Mouse (Mus musculus) heart, adult 2 months (tissue): Measurements from ENCODE around the gene Cadm2. TPM values are rescaled to one million over a fixed set of nuclear protein-coding genes. Genes with fewer than 3 reads are reported as not detected.

Experiments
- DNase-seq, 2 experiments: peaks; one replicate each; pipeline ENCODE4 v3.0.0; 2021
- H3K27ac ChIP-seq: fragments of 200-600 bp; 2 replicates; pipeline ENCODE4 v1.8.1; 2022
- H3K27me3 ChIP-seq: fragments of 200-500 bp; 2 replicates; pipeline ENCODE4 v1.6.1; 2012; ENCODE audit warnings: mild to moderate bottlenecking, low read length, inconsistent platforms, mixed read lengths; ENCODE audit not compliant: control insufficient read depth, insufficient read depth
- H3K36me3 ChIP-seq: fragments of 200-500 bp; 2 replicates; pipeline ENCODE4 v1.6.1; 2012; ENCODE audit warnings: low read length, inconsistent platforms; ENCODE audit not compliant: control insufficient read depth, insufficient read depth
- H3K4me1 ChIP-seq: fragments of 200-500 bp; 2 replicates; pipeline ENCODE4 v1.6.1; 2011; ENCODE audit warnings: low read length; ENCODE audit not compliant: control insufficient read depth, insufficient read depth
- H3K4me3 ChIP-seq: fragments of 200-600 bp; 2 replicates; pipeline ENCODE4 v1.8.1; 2022
- H3K79me2 ChIP-seq: fragments of 200-500 bp; replicated peaks from 2 replicates; pipeline ENCODE4 v1.6.1; 2012; ENCODE audit warnings: mild to moderate bottlenecking, inconsistent platforms, low read length, moderate library complexity, mixed read lengths; ENCODE audit not compliant: control insufficient read depth, insufficient read depth
- H3K9ac ChIP-seq: fragments of 200-500 bp; 2 replicates; pipeline ENCODE4 v1.6.1; 2012; ENCODE audit warnings: low read depth, mild to moderate bottlenecking, control low read depth, inconsistent platforms, low read length, mixed read lengths
- CTCF ChIP-seq: fragments of 200-600 bp; IDR thresholded peaks from 2 replicates; pipeline ENCODE4 v1.8.1; 2022; ENCODE audit warnings: antibody characterized with exemption, mild to moderate bottlenecking, moderate library complexity
- EP300 ChIP-seq: fragments of 200-500 bp; IDR thresholded peaks from 2 replicates; pipeline ENCODE4 v1.6.1; 2011; ENCODE audit warnings: low read depth, low read length, control low read depth; ENCODE audit not compliant: insufficient read depth
- POLR2A ChIP-seq: fragments of 200-500 bp; IDR thresholded peaks from 2 replicates; pipeline ENCODE4 v1.6.1; 2011; ENCODE audit warnings: mild to moderate bottlenecking, low read depth, low read length, control low read depth; ENCODE audit not compliant: insufficient read depth
- WGBS: fragments of 180-500 bp; shearing (Covaris S2); methylation state at CpG from one replicate; pipeline ENCODE4 v1.1.7; 2018; 5-methylcytosine and 5-hydroxymethylcytosine counted together
- intact Hi-C: fragments of 180-260 bp; cut with DNase I; formaldehyde crosslinking; loops from one replicate; pipeline ENCODE4 v1.15.1; 2025
- polyA plus RNA-seq: library from polyadenylated mRNA; depleted of rRNA; stranded (reverse); fragments of >200 nt; gene quantifications from 2 replicates; pipeline ENCODE4 v1.2.3, GENCODE M21; 2012
- total RNA-seq, 2 experiments: library from RNA; stranded (reverse); gene quantifications; 2 replicates each; pipeline ENCODE4 v1.2.3; 2021

Cadm2 gene
- total and polyA plus RNA-seq, 3 experiments = 0.77 to 0.94 (median 0.89) TPM

DNA sequence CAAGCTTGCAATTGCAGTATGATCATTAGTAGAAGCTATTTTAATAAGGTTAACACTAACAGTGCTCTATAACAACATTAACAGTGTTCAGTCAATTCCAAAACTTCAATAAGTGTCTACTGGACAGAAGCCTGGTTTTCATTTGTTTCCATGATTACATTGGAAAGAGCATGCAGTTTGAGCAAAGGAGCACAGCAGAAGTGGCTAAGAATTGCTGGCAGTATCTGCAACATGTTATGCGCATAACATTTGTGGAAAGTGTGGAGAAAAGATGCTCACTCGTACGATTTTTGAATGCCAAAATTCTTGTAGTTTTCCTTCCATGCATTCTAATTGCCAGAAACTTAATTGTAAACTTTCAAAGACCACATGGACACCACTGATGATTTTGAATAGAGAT, 718.9 kb downstream of the Cadm2 start:
- 59% methylated on average over 3 of the region's 3 CpGs for WGBS
- Histone ChIP-seq H3K9ac (no peak overlapping the region), H3K4me1 (no peaks in the 10 kb centered on the region), H3K4me3 (no peak overlapping the region), H3K36me3 (no peaks in the 10 kb centered on the region), H3K27me3 (no peaks in the 10 kb centered on the region), H3K79me2 (no peaks in the 10 kb centered on the region), H3K27ac (no peak overlapping the region)
- no peak for DNase-seq
- intact Hi-C loops = no loop called here
- no peak for TF ChIP-seq EP300

GRCm38 (mm10) chr16:66900664-66901063, 720.0 kb downstream of the Cadm2 start:
- 39% methylated on average over 4 of the region's 4 CpGs for WGBS
- H3K79me2 ChIP-seq = no peaks in the 10 kb centered on the region

DNA sequence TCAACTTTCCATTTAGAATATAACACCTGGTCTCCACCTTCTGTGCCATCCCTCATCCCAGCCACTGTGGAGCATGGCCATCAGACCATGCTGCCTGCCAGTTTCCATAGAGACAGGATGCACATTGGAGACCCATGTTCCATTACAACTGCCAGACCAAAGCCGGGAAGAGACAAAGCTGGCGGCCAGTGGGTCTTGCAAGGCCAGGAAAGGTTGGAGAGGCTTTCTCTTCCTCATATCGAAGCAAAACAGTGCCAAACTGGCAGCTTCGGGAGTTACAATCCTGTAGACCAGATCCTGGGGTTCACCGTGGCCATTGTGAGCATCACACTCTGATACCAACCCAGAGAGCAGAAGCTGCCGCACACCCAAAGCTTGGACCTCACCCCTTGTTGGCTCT, 728.3 kb downstream of the Cadm2 start:
- H3K9ac ChIP-seq = no peak overlapping the region
- H3K27ac ChIP-seq = no peak overlapping the region
- no peaks in the 10 kb centered on the region for H3K27me3 ChIP-seq
- intact Hi-C loops = no loop called here
- H3K4me3 ChIP-seq = no peak overlapping the region
- DNase-seq = no peak
- H3K4me1 ChIP-seq = no peaks in the 10 kb centered on the region
- no peaks in the 10 kb centered on the region for H3K79me2 ChIP-seq
- H3K36me3 ChIP-seq = no peaks in the 10 kb centered on the region
- TF ChIP-seq POLR2A (no peak), CTCF (no peak), EP300 (no peak)
- 74% methylated on average over 6 of the region's 6 CpGs for WGBS

More at GRCm38 (mm10) chr16:66900664-66901063, 720.0 kb downstream of the Cadm2 start:
- TF ChIP-seq EP300 (no peak), POLR2A (no peak), CTCF (no peak)
- Histone ChIP-seq H3K27me3 (no peaks in the 10 kb centered on the region), H3K9ac (no peak overlapping the region), H3K27ac (no peak overlapping the region), H3K4me3 (no peak overlapping the region), H3K36me3 (no peaks in the 10 kb centered on the region), H3K4me1 (no peaks in the 10 kb centered on the region)
- intact Hi-C loops = no loop called here
- no peak for DNase-seq

GRCm38 (mm10) chr16:66891559-66892247, 729.0 kb downstream of the Cadm2 start:
- WGBS = 51% methylated on average over 6 of the region's 6 CpGs
- H3K27ac ChIP-seq = no peak overlapping the region
- H3K9ac ChIP-seq = no peak overlapping the region
- TF ChIP-seq CTCF = no peak
- H3K79me2 ChIP-seq = no peaks in the 10 kb centered on the region
- no peaks in the 10 kb centered on the region for H3K4me1 ChIP-seq
- intact Hi-C loops = no loop called here
- H3K27me3 ChIP-seq = no peaks in the 10 kb centered on the region
- H3K4me3 ChIP-seq = no peak overlapping the region
- DNase-seq = no peak
- H3K36me3 ChIP-seq = no peaks in the 10 kb centered on the region

DNA sequence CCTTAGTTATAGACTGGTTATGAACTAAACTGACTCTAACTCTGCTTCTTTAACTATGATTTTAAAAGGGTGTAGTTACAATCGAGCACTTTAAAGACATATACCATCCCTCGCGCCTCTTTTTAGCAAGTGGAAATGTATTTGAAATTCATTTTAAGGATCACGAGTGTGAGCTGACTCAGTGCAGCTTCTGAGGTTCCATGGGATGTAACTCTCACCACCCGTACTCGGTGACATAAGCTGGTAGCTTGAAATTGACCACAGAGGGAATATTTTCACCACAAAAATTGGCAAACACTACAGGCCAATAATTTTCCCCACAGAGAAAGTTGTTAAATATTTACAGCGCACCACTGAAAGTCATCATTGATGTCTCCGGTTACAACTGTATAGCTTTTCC, 730.8 kb downstream of the Cadm2 start:
- Histone ChIP-seq H3K9ac (no peak overlapping the region), H3K4me3 (no peak overlapping the region), H3K36me3 (no peaks in the 10 kb centered on the region), H3K79me2 (no peaks in the 10 kb centered on the region), H3K4me1 (no peaks in the 10 kb centered on the region), H3K27me3 (no peaks in the 10 kb centered on the region), H3K27ac (no peak overlapping the region)
- no peak for TF ChIP-seq POLR2A
- intact Hi-C loops = no loop called here
- no peak for DNase-seq
- 87% methylated on average over 8 of the region's 8 CpGs for WGBS

GRCm38 (mm10) chr16:66882597-66882996, 738.1 kb downstream of the Cadm2 start:
- H3K27me3 ChIP-seq = no peaks in the 10 kb centered on the region
- no peak overlapping the region for H3K27ac ChIP-seq
- H3K36me3 ChIP-seq = no peaks in the 10 kb centered on the region
- no peak overlapping the region for H3K9ac ChIP-seq
- intact Hi-C loops = no loop called here
- DNase-seq = no peak
- 48% methylated on average over 3 of the region's 3 CpGs for WGBS
- TF ChIP-seq CTCF = no peak
- no peak for TF ChIP-seq EP300
- no peak for TF ChIP-seq POLR2A
- H3K4me1 ChIP-seq = no peaks in the 10 kb centered on the region
- no peak overlapping the region for H3K4me3 ChIP-seq
- H3K79me2 ChIP-seq = no peaks in the 10 kb centered on the region
